Mouse (Mus musculus): Measurements from ENCODE around the gene Clca2. TPM values are rescaled to one million over a fixed set of nuclear protein-coding genes. Genes with fewer than 3 reads are reported as not detected.
"Not testable (repeated sequence)": the region's sequence is repeated elsewhere in the genome, so short reads cannot be mapped to it uniquely, and the experiment has no call there.

Clca2 gene
- polyA plus RNA-seq, 2 experiments from 2014 or later = not detected

DNA sequence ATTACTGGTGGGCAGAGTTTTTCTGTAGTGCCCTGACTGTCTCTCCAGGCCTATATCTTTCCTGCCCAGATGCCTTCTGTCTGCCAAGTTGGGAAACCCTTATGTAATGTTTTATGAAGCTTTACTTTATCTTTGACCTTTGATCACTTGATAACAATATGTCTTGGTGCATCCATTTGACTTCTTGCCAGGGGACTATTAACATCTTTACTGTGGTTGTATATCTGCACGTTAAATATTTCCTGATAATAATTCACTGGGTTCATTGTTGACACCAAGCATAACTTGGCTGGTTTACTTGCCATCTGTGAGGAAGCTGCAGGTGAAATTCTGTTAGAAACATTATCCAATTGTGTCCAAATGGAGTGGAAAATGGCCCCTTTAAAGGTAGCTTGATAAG lies 16.2 kb downstream of the Clca2 start:
- ATAC-seq = no peak

- ATAC-seq = no peak
Observed at GRCm38 (mm10) chr3:145080904-145081303, 18.3 kb downstream of the Clca2 start.

DNA sequence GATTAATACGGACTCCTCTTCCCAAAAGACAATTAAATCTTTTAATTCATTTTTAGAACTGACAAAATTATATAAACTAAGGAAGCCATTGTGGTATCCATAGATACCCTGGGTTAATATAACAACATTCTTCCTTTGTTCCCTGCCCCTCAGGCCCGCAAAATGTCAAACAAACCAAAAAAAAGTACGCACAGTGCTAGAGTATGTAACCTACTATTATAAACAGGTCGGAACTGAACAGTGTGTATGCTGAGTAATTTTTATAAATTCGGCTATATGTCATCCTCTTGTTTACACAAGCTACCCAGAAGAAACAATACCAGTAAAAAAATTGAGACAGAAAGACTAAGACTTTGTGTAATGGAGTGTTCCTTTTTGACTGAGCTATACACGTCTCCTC lies 20.8 kb downstream of the Clca2 start:
- no peak for ATAC-seq

DNA sequence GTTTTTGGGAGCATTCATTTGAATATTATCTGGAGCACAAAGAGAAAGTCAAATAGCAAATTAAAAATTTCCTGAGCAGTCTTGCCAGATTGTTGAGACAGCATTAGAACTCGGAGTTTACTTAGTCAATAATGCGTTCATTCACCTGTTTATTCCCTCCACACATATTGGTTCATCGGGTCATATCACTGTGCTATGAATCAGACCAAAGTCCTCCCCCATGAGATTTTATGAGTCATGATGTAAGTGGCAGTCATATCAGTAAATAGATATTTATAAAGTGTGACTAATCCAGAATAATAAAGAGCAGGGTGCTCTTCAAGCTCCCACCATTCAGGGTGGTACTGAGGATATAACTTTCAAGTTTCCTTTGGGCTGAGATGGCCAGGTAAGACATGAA lies 26.9 kb downstream of the Clca2 start:
- ATAC-seq = no peak

DNA sequence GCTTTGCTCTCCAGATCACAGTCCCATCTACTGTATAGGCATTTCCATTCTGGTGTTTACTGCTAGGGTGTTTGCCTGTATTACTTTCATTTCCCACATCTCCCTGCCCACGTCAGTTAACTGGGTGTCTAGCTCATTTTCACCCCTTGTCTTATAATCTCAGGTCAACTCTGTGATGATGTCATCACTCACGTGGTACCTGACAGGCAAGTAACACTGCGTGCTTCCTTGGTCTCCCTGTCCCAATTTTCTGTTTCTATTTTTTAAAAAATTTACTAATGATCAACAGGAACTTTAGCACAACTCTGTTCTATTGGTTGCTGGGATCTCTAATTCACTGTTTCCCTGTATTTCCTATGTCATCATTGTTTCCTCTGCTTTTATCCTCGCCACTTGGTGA lies 30.3 kb downstream of the Clca2 start:
- no peak for ATAC-seq

- ATAC-seq = not testable (repeated sequence)
Observed at GRCm38 (mm10) chr3:145055138-145055537, 44.1 kb downstream of the Clca2 start.

DNA sequence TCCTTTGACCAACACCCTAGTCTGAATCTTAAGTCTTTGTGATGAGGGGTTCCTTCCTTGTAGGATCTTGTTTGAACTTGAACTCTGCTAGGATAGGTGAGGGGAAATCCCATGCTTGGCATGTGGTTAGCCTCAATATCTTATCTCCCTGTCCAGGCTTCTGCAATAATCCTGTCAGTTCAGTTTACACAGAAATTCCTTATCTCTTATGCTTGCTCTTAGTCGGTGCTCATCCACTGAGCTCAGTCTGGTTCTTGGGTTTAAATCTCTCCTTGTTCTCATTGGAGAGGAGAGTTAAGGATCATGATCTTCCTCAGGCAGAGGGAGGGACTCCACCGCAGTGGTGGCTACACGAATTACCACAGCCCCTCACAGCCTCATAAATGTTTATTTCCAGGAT lies 49.4 kb downstream of the Clca2 start:
- ATAC-seq = no peak

DNA sequence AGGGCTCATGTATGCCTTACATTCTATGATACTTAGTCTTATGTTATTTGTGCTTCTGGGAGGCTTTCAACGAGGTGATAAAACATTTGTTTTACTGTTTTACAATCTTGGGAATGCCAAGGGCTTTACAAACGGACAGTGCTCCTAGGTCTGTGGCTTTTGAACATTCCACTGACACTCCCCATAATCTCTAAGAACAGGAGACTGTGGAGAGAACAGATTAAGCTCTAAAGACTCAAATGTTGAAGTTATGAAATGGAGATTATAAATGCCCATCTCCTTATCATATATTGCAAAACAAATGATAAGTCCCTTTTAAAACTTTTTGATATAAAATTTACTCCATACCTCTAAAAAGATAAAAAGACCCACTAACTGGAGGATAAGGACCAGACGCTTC lies 60.4 kb downstream of the Clca2 start:
- ATAC-seq = no peak

DNA sequence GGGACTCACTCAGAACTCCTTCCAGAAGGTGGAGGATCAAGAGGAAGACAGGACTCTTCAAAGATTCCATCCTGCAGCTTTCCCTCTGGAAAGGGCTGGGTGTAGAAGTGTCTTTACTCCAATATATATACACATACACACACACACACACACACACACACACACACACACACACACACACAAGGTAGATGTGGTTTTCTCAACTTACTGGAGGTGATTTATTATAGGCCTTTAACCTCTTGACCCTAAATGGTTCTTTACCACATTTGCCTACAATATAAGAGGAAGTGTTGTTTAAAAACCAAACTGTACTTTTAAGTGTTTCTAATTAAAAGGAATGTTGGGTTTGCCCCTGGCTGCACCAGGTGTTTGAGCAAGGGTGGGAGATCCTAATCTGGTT lies 66.6 kb downstream of the Clca2 start, which contains the start of gene Clca1:
TSS of gene Clca1 (minus strand) at position 101 of the 400 bp plus-strand sequence.
- no peak for ATAC-seq

DNA sequence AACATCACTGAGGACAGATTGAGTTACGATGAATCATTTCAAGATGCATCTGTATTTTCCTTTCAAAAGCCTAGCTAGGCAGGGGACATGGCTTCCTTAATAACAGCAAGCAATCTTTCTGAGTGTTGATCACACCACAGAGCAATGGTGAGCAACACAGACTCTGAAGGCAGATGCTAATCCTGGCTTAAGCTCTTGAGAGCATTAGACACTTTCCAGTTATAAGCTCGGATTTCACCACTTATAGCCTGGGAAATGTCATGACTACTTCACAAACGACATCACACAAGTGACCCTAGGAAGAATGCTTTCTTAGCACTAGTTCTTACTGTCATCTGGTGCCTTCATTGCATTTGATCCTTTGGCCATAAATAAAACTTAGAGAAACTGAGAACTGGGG lies 71.2 kb downstream of the Clca2 start:
- no peak for ATAC-seq

- no peak for ATAC-seq
Observed at GRCm38 (mm10) chr3:145026750-145027149, 72.5 kb downstream of the Clca2 start.

Other genes starting within 250 kb of the Clca2 start
- not detected for gene Clca4b, start 166.9 kb downstream of the Clca2 start, polyA plus RNA-seq (2017; shearing (Covaris generic))
- not detected for gene Clca4a, start 124.4 kb downstream of the Clca2 start, polyA plus RNA-seq (2017; shearing (Covaris generic))
- not detected for gene Clca1, start 66.7 kb downstream of the Clca2 start, polyA plus RNA-seq (2017; shearing (Covaris generic))
- 1 to 10 TPM; 6.3 to 7.1 TPM for gene Odf2l, start 19.1 kb upstream of the Clca2 start, polyA plus RNA-seq (2017; shearing (Covaris generic))
- gene Col24a1, start 193.0 kb upstream of the Clca2 start, polyA plus RNA-seq (2017; shearing (Covaris generic)) = not detected